Mouse (Mus musculus): ENCODE results near the gene Bckdk. TPM values are rescaled to one million over a fixed set of nuclear protein-coding genes. Genes with fewer than 3 reads are reported as not detected.

Gene Bckdk
- polyA plus RNA-seq (2012; rRNA removed), result 71.8 and 76.9 TPM in 2 replicates

DNA sequence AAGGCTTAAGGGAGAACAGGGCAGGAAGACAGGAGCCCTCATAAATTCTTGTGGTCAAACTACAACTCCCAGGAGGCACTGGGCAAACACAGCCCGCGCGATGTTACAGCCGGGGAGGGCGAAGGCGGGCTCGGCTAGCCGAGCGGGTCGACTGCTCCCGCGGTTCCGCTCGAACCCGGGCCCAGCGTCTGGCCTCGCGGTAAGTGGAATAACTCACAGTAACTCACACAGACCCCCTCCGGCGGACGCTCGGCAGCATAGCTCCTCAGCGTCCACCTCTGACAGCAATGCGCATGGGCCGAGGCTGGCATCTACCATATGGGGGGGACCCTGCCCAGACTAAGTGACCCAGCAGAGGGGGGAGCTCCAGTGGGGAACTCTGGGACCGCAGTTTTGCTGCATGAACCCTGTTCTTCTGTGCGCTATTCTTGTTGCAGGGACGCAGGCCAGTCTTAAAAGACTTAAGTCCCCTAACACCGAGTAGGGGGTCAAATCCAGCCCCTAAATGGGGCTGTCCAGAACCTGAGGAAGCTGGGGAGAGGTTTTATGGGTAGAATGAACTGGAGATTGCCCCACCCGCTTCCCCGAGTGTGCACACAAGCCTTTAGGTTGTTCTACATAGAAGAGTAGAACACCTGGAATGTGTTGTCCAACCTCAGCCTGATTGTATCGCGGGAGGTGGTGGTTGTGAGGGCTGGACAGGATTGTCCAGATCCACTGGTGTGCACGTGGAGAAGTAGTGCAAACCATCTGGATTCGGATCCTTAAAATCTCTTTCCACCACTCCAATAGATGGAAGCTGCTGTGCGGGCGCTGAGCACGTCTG, at the start of gene Bckdk:
Gene Bckdk (plus strand): TSS at position 112 of the 826 bp plus-strand sequence.
- DNase-seq (ENCODE audit: low spot score), result peak; percentile 73

DNA sequence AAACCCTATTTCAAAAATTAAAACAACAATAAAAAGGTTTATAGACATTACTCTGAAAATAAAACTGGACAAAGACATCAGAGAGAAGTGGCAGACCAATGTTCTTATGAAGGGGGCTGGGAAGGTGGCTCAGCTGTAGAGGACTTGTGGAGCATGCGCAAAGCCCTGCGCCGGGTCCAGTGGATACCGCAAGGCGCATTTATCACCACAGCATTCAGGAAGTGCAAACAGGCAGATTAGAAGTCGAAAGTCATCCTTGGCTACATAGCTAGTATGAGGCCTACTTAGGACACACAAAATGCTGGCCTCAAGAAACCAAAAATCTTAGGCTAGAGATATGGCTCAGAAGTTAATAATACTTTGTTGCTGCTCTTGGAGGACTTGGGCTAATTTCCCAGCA, 45.6 kb upstream of the Bckdk start:
- DNase-seq (ENCODE audit: low spot score), result no peak

DNA sequence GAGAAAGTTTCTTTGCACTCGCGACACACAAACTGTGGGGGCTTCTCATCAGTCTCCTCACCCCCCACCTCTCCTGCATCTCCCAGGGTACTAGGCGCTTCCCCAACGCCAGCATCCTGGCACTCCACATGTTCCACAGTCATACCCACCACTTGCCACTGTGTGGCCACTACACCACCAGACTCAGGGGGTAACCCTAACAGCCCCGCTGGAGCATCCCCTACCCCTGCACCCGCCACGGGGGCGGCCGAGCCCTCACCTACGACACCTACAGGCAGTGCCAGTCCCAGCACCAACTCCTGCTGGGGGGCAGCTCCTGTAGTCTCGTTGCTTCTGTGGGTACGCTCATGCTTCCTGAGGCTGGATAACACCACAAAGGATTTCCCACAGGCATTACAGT, 37.4 kb upstream of the Bckdk start:
- no peak for DNase-seq (ENCODE audit: low spot score)

DNA sequence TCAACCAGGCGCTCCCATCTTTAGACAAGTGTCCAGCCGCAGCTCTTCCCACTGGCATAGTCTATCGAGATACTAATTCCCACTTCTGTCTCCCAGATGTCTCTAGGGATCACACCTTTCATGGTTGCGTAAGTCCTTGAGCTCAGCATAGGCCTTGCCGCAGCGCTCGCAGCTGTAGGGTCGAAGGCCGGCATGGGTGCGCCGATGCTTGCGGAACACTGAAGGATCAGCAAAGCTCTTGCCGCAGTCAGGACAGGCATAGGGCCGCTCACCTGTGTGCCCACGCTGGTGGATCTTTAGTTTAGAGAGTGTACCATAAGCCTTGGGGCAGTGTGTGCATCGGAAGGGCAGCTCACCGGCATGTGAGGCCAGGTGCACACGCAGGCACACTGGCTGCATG, 36.2 kb upstream of the Bckdk start:
- DNase-seq (ENCODE audit: low spot score), result no peak

DNA sequence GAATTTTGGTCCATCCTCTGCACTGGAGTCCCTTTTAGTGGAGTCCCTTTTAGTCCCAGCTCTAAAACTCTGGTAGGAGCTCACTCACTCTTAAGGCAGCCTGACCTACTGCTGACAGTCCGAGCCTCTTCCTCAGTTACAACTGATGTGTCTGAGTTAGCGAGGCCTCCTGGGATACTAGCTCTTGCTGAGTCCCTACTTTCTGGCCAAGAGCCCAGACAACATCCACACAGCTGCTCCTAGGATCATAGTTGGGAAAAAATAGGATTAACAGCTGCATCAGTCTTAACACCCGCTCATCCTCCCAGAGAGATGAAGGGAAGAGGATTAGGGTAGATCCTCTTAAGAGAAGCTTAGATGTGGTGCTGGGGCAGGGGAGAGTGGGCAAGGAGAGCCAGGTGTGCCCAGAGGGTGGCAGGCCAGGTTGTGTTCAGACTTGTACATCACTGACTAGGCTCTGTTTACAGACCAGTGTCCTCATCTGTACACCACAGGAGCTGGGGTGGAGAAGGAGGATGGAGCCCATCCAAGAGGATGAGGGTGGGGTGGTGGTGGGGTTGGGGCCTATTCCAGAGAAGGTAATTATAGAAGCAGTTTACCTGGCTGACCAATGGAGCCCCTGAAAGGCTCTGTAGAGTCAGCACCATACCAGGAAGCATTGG, 34.6 kb upstream of the Bckdk start:
- DNase-seq (ENCODE audit: low spot score), result no peak

DNA sequence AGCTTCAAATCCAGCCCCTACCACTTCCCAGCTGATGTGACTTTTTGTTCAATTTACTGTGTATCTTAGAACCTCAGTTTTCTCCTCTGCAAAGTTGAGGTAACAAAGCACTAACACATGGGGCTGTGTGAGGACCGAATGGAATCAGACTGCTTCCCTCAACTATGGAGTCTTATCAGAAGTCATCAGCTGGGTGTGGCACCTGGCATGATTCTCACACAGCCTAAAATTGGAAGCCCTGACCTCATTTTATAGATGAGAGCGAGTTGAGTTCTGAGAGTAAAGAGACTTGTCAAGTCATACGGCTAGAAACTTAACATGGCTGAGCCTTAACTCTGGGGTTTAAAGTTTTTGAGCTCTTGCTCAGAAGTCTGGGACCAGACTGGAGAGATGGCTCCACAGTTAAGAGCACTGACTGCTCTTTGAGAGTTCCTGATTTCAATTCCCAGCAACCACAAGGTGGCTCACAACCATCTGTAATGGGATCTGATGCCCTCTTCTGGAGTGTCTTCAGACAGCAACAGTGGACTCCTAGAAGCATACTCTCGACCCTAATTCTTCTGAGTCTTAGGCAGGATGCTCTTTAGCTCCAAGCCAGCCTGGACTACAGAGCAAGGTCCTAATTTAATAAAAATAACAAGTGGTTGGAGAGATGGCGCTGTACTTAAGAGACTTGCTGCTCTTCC, 33.6 kb upstream of the Bckdk start:
- no peak for DNase-seq (ENCODE audit: low spot score)

DNA sequence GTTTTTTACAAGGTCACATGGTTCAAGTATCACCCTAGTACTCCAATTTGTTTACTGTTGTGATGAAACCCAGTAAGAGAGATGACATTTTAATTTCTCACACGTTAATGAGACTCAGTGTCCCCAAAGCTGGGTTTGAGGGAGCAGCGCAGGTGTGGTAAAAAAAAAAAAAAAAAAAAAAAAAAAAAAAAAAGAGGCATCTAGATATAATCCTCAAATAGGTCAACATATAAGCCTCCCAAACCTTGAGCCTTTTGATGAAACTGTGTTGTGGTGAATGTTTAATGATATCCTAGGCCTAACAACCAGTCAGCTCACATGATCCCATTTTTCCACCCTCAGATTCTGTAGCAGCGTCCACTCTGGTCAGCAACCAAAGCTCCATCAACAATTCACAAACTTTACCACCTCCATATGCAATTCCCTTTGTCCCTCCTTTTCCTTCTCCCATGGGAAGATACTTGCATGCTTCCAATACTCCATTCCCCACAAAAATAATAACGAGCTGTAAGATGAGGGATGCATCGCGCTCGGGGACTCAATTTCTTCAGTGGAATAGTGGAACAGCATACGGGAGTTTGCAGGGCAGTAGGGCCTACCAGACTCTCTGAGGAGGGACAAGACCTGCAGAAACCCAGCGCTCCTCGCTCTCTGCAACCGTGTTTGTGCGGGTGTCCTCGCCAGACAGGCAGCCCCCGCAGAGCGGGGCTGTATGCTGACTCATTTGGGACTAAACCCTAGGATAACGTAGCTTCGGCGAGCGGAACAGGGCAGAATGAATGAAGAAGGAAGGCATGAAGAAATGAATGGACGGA, 28.9 kb upstream of the Bckdk start:
- no peak for DNase-seq (ENCODE audit: low spot score)

DNA sequence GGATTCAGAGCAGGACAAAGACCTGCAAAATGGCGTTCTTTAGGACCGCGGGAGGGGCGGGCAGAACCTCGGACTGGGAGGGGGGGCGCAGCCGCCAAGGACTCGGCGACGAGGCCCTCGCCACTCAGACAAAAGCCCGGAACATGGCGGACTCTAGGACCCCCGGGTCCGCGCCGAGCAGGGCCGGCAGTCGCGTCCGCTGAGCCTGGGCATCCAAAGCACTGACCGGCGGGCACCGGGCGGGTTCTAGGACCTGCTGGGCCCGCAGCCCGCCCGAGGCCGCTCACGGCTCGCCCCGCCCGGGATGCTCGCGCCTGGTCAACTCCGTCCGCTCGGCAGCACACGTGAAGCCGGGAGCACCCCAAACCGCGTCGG, 28.3 kb upstream of the Bckdk start:
- peak; percentile 77 for DNase-seq (ENCODE audit: low spot score)

DNA sequence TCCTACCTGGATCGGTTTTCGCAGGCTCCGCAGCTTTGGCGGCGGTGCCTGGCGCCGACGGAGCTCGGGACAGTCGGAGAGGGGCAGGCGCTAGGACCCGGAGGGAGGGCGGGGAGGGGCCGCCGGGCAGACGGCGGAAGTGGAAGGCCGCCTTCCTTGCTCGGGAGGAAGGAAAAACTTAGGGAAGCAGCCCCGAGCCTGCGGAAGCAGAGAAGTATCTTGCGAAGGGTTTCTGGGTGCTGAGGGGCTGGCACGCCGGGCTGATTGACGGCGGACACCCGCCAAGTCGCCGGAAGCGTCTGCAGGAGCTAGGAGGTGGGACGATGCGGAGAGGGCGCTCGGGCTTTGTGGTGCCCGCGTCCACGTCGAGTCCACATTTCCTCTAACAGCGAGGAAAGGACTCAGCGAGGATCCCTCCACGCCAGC, 27.8 kb upstream of the Bckdk start, which contains the start of gene Zfp646:
Gene Zfp646 (plus strand): TSS at position 181 of the 426 bp plus-strand sequence.
- DNase-seq (ENCODE audit: low spot score), result no peak

DNA sequence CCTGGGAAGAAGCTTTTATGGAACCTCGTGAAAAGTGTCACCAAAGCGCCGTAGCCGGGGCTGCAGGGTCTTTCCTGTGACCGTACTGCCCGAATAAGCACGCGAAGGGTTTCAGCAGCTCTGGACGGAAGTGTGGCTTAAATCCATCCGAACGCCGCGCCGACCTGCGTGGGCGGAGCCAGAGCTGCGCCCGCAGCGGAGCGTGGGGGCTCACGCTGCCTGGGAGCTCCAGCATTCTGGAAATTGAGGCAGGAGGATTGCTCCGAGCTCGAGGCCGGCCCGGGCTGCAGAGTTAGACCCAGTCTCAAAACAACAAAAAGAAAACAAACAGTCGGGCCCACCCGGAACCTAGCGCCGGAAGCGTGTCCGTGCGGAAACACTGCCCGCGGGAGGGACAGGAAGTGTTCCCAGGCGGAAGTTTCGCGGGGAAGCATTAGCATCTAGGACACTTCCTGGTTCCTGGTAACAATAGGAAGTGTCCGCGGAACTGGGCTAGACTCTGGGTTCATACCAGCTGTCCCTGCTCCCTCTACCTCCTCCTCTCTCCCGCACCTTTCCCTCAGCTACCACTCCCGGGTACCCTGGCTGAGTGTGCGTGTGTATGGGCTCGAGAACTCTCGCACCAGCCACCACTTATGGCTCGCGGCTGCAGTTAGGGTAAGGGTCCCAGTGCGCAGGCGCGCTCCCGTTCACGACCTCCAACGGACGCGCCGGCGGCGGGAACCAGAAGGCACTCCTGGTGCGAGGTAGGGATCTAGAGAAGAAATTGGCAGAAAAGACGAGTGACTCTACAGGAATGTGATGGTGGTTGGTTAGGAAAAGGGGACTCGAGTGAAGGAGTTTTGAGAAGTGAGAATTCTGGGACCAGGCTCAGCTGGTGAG, 27.2 kb upstream of the Bckdk start, which contains the start of gene Zfp668:
Gene Zfp668 (minus strand): TSS at position 362 of the 882 bp plus-strand sequence.
- DNase-seq (ENCODE audit: low spot score), result peak; percentile 83

DNA sequence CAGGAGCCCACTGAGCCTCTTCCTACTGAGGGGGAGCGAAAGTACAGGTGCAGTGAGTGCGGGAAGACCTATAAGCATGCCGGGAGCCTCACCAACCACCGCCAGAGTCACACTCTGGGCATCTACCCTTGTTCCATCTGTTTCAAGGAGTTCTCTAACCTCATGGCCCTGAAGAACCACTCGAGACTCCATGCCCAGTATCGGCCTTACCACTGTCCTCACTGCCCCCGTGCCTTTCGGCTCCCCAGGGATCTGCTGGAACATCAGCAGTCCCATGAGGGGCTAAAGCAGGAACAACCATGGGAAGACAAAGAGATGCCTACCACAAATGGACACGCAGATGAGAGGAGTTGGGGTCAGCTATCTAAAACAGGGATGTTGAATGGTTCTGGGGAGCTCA, 24.6 kb upstream of the Bckdk start:
- DNase-seq (ENCODE audit: low spot score), result no peak

DNA sequence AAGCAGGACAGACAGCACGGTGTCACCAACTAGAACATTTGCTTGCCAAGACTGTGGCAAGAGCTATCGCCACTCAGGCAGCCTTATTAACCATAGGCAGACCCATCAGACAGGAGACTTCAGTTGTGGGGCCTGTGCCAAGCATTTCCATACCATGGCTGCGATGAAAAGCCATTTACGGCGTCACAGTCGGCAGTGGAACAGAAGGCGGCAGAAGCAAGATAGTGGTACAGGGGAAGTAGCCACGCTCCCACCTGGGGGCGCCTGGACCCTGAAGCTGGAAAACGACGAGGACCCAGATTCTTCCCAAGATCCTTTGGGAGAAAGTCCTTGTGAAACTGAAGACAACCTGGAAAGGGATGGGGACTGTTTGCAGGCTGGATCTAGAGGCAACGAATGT, 23.5 kb upstream of the Bckdk start:
- no peak for DNase-seq (ENCODE audit: low spot score)

DNA sequence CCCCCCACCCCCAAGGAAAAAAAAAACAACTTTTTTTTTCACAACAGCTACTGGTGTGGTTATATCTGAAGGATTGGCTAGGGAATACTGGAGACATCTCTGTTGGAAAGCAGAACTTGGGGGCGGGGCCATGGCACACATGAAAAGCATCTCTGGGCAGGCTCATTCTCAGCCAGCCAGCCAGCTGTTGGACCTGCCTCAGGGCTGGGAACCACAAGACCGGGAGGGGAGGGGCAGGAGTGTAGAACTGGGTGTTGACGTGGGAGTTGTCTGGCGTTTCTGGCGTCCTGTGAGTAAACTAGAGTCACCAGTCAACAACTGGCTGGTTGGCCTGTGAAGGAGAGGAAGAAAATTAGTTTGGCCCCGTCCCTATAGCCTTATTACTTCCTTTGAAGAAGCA, 17.9 kb upstream of the Bckdk start:
- peak; percentile 22 for DNase-seq (ENCODE audit: low spot score)

DNA sequence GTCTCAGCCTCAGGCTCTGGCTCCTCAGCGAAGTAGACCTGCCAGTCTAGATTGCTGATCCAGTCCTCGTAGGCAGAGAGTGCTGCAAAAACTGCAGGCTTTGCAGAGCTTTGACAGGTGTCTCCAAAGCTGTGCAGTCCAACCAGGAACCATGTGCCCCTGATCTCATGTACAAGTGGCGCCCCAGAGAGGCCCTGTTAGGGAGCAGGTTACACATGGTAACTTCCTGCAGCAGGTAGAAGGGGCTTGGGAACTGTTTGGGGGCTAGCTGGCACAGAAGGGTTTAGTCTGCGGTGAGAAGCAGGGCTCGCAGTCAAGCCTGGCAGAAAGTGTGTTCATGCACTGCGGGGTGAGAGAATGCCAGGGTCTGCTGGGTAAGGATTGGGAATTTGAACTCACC, 17.3 kb upstream of the Bckdk start:
- DNase-seq (ENCODE audit: low spot score), result peak; percentile 18

DNA sequence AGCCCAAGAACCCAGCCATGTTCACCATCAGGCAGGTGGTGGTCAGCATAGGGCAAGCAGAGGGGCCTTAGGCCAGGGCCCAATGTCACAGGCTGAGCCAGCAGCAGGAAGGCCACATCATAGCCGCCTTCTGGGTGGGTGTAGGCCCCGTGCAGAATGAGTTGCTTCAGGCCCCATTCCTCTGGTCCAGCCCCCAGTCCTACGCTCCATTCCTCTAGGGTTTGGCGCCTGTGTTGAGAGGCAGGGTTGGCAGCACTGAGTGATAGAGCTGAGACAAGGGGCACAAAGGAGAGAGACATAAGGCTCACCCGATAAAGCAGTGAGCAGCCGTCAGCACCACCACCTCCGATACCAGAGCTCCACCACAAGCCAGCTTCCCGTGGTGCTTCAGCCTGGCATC, 16.7 kb upstream of the Bckdk start:
- peak; percentile 18 for DNase-seq (ENCODE audit: low spot score)

DNA sequence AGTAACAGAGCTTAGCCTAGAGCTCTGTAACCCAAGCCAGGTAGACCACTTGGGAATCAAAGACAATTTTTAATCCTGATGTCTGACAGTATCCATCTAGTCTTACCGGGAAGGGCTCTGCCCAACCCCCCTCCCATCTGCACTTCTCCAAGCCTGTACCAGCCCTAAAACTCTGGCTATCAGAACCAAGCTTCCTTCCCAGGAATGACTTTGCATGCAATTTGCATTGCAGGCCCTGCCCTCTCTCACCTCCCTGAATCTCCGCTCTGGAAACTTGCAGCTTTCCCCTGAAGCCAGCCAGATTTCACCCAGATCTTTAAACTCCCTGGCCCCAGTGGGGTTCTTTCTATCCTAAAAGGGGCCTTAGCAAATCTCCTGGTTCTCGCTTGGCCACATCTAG, 16.1 kb upstream of the Bckdk start:
- no peak for DNase-seq (ENCODE audit: low spot score)

DNA sequence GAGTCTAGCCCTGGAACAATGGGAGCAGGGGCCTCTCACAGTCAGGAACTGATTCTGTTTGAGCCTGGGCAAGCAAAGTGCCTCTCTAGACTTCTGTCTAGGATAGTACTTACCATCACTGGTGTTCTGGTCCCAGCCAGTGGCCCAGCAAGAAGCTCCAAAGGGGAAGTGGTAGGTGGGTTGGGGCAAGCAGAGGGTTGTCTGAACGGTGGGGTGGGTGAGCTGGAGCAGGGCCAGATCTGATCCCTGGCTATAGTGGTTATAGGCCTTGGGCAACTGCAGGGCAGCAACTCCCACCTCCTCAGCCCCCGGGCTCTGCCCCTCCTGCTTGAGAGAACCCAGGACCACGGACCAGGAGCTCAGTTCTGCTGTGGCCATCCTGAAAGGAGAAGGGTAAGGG, 15.1 kb upstream of the Bckdk start:
- DNase-seq (ENCODE audit: low spot score), result peak; percentile 20

DNA sequence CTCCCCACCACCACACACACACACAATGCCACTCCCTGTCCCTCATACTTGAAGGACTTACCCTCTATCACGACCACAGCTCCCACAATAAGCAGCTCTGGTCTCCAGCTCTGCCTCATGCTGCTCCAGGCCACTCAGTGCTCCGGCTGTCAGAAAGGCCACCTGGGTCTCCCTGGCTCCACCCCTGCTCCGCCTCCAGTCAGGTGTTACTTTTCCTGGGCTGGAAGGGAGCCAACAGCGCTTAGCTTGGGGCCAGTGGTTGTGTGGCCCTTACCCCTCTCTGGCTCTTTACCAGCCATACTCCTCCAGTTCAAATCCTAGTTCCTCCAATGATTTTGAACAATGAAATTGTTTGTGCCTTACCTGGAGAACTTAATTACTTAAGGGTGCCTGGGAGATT, 13.1 kb upstream of the Bckdk start, which contains the start of gene Prss53:
Gene Prss53 (minus strand): TSS at position 173 of the 400 bp plus-strand sequence.
- peak; percentile 18 for DNase-seq (ENCODE audit: low spot score)

DNA sequence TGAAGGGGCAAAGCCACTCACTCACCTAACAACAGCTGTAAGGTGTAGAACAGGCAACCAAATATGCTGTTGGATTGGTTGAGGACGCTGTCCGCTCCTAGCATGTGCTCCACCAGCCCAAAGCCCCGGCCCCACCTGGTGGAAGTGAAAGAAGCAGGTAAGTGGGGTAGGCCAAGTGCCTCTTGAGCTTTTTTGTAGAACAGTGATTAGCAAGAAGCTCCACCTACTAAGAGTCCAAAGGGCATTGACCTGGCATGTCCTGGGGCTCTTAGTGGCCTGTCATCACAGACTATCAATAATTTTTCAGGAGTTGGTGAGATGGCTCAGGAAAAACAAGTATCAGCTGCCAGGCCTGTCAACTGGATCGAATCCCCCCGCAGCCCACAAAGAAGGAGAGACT, 9.4 kb upstream of the Bckdk start:
- DNase-seq (ENCODE audit: low spot score), result no peak

DNA sequence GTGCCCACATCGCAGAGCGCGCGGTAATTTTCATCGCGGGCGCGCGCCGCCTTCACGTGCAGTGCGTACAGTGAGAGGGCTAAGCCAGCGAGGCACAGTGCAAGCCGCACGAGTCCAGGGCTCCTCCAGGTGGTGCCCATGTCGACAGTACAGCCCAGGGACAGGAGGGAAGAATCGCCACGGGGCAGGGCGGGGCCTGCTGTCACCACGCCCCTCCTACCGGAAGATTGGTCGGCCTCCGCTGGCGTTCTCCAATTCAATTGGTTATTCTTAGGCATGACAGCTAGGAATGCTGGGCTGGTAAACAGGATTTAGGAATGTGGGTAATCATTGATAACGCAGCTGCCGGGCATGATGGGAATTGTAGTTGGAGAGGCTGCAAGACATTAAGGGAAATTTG, 8.4 kb upstream of the Bckdk start, which contains the start of the genes Gm21974 and Vkorc1:
Gene Gm21974 (minus strand): TSS at position 13 of the 400 bp plus-strand sequence.
Gene Vkorc1 (minus strand): TSS at position 176 of the 400 bp plus-strand sequence.
- peak; percentile 82 for DNase-seq (ENCODE audit: low spot score)
